Mouse (Mus musculus) kidney, postnatal 25 days (tissue): Measurements from ENCODE around the gene Egfl7.

Source experiments
- DNase-seq, 2 experiments: peaks; one replicate each; pipeline ENCODE4 v3.0.0; 2021; ENCODE audit warnings: mixed read lengths in 2 of 2

Gene Egfl7

GRCm38 (mm10) chr2:26641006-26641647, 61.3 kb downstream of the Egfl7 start:
- no peak for DNase-seq
